Mouse (Mus musculus) midbrain, embryonic 16.5 days (tissue): ENCODE data around the gene Ldhal6b. TPM values are rescaled to one million over a fixed set of nuclear protein-coding genes. Genes with fewer than 3 reads are reported as not detected.
A peak's percentile ranks its signal among the peaks of the same experiment; 100 is the strongest.

Experiments
- ATAC-seq: fragments of 200-750 bp; cut with Nextera tagmentation; 2 replicates; pipeline ENCODE4 v1.8.0; 2017; ENCODE audit warnings: moderate TSS enrichment
- H3K27ac ChIP-seq: fragments of 300-500 bp; sonication (generic); 2 replicates; pipeline ENCODE4 v1.5.1; 2014; ENCODE audit warnings: mild to moderate bottlenecking, low read length, mixed read lengths
- H3K27me3 ChIP-seq: fragments of 300-500 bp; sonication (generic); 2 replicates; pipeline ENCODE4 v1.6.1; 2014; ENCODE audit warnings: low read depth, low read length, mixed read lengths; ENCODE audit not compliant: control insufficient read depth, insufficient read depth
- H3K36me3 ChIP-seq: fragments of 300-500 bp; sonication (generic); 2 replicates; pipeline ENCODE4 v1.6.1; 2014; ENCODE audit warnings: mild to moderate bottlenecking, low read length, moderate library complexity, mixed read lengths; ENCODE audit not compliant: control insufficient read depth, insufficient read depth
- H3K4me1 ChIP-seq: fragments of 300-500 bp; sonication (generic); 2 replicates; pipeline ENCODE4 v1.6.1; 2014; ENCODE audit warnings: mild to moderate bottlenecking, low read length, mixed read lengths; ENCODE audit not compliant: control insufficient read depth, insufficient read depth
- H3K4me2 ChIP-seq: fragments of 300-500 bp; sonication (generic); 2 replicates; pipeline ENCODE4 v1.6.1; 2014; ENCODE audit warnings: mild to moderate bottlenecking, low read length, mixed read lengths
- H3K4me3 ChIP-seq: fragments of 300-500 bp; sonication (generic); 2 replicates; pipeline ENCODE4 v1.5.1; 2014; ENCODE audit warnings: low read depth, mild to moderate bottlenecking, low read length, moderate library complexity, mixed read lengths
- H3K9ac ChIP-seq: fragments of 300-500 bp; sonication (generic); 2 replicates; pipeline ENCODE4 v1.6.1; 2014; ENCODE audit warnings: low read depth, low read length, mixed read lengths
- H3K9me3 ChIP-seq: fragments of 300-500 bp; sonication (generic); replicated peaks from 2 replicates; pipeline ENCODE4 v1.6.1; 2014; ENCODE audit warnings: mild to moderate bottlenecking, low read length, mixed read lengths; ENCODE audit not compliant: control insufficient read depth, poor library complexity, severe bottlenecking
- whole genome bisulfite sequencing: fragments of 180-500 bp; shearing (Covaris S2); extraction: QIAGEN DNeasy Blood & Tissue Kit; methylation state at CpG from one replicate; pipeline ENCODE4 v1.1.7; 2014; 5-methylcytosine and 5-hydroxymethylcytosine counted together
- polyA plus RNA-seq: library from polyadenylated mRNA; unstranded; fragments of >200 nt; fragmentation: Nextera tagmentation; extraction: Ambion mirVana; gene quantifications from 2 replicates; pipeline ENCODE4 v1.2.1, GENCODE M21; 2015

The Ldhal6b gene
- polyA plus RNA-seq, 1 experiment from 2014 or later: 0.25 TPM

DNA sequence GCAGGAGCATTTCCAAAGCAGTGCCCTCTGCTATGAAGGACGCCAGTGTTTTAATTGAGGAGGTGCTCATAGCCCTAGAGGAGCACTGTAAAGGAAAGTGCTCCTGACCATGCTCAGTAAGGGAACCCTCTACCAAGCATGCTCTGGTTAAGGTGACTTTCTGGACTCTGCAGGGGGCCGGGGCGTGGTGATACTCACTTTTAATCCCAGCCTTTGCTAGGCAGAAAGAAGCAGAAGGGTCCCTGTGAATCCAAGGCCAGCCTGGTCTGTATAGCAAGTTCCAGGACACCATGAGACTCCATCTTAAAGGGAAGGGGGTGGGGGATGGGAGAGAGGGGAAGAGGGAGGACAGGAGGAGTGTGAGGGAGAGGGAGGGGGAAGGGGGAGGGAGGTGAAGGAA, 30.2 kb downstream of the Ldhal6b start:
- H3K27ac ChIP-seq: no peak overlapping the region
- H3K36me3 ChIP-seq: no peaks in the 10 kb centered on the region
- WGBS: 75% methylated on average over 3 of the region's 3 CpGs
- H3K4me1 ChIP-seq: peaks cover 4% of the 10 kb centered on the region
- no peak overlapping the region for H3K4me2 ChIP-seq
- H3K27me3 ChIP-seq: no peaks in the 10 kb centered on the region
- no peak overlapping the region for H3K9ac ChIP-seq
- ATAC-seq: no peak
- H3K9me3 ChIP-seq: no peaks in the 10 kb centered on the region
- no peak overlapping the region for H3K4me3 ChIP-seq

- H3K4me2 ChIP-seq: no peak overlapping the region
Measured at GRCm38 (mm10) chr17:5386885-5387545, 31.6 kb downstream of the Ldhal6b start.

GRCm38 (mm10) chr17:5385694-5386093, 32.9 kb downstream of the Ldhal6b start:
- H3K4me2 ChIP-seq: no peak overlapping the region
- no peak for ATAC-seq
- no peaks in the 10 kb centered on the region for H3K36me3 ChIP-seq

More at GRCm38 (mm10) chr17:5386885-5387545, 31.6 kb downstream of the Ldhal6b start:
- WGBS: 81% methylated on average over 12 of the region's 12 CpGs
- Histone ChIP-seq H3K27me3 (no peaks in the 10 kb centered on the region), H3K9ac (no peak overlapping the region), H3K36me3 (no peaks in the 10 kb centered on the region), H3K9me3 (no peaks in the 10 kb centered on the region), H3K4me1 (peaks cover 4% of the 10 kb centered on the region), H3K27ac (no peak overlapping the region), H3K4me3 (no peak overlapping the region)
- no peak for ATAC-seq

GRCm38 (mm10) chr17:5377930-5378310, 40.6 kb downstream of the Ldhal6b start:
- no peaks in the 10 kb centered on the region for H3K9me3 ChIP-seq
- H3K27me3 ChIP-seq: no peaks in the 10 kb centered on the region
- WGBS: 33% methylated on average over 7 of the region's 7 CpGs
- H3K9ac ChIP-seq: no peak overlapping the region
- H3K4me2 ChIP-seq: no peak overlapping the region; the same call in 1 of the 2 replicates
- H3K4me3 ChIP-seq: no peak overlapping the region
- no peak overlapping the region for H3K27ac ChIP-seq
- peaks cover 13% of the 10 kb centered on the region for H3K4me1 ChIP-seq
- no peak for ATAC-seq
- no peaks in the 10 kb centered on the region for H3K36me3 ChIP-seq

More at GRCm38 (mm10) chr17:5385694-5386093, 32.9 kb downstream of the Ldhal6b start:
- 95% methylated on average over 1 of the region's 1 CpGs for WGBS
- Histone ChIP-seq H3K4me3 (no peak overlapping the region), H3K9me3 (no peaks in the 10 kb centered on the region), H3K27me3 (no peaks in the 10 kb centered on the region), H3K4me1 (peaks cover 4% of the 10 kb centered on the region), H3K27ac (no peak overlapping the region), H3K9ac (no peak overlapping the region)

GRCm38 (mm10) chr17:5377151-5377929, 41.2 kb downstream of the Ldhal6b start:
- WGBS: 13% methylated on average over 11 of the region's 11 CpGs
- Histone ChIP-seq H3K36me3 (no peaks in the 10 kb centered on the region), H3K27me3 (no peaks in the 10 kb centered on the region), H3K4me2 (peak overlapping the region; percentile 33), H3K4me1 (peaks cover 13% of the 10 kb centered on the region), H3K9me3 (no peaks in the 10 kb centered on the region), H3K27ac (peak overlapping the region; percentile 26), H3K9ac (no peak overlapping the region), H3K4me3 (no peak overlapping the region)
- ATAC-seq: peak; percentile 71; the same call in 1 of the 2 replicates

GRCm38 (mm10) chr17:5372951-5373350, 45.6 kb downstream of the Ldhal6b start:
- 73% methylated on average over 8 of the region's 8 CpGs for WGBS
- Histone ChIP-seq H3K36me3 (no peaks in the 10 kb centered on the region), H3K27ac (no peak overlapping the region), H3K9me3 (no peaks in the 10 kb centered on the region), H3K4me1 (peaks cover 13% of the 10 kb centered on the region), H3K27me3 (no peaks in the 10 kb centered on the region), H3K4me3 (no peak overlapping the region), H3K4me2 (no peak overlapping the region), H3K9ac (no peak overlapping the region)
- ATAC-seq: no peak

DNA sequence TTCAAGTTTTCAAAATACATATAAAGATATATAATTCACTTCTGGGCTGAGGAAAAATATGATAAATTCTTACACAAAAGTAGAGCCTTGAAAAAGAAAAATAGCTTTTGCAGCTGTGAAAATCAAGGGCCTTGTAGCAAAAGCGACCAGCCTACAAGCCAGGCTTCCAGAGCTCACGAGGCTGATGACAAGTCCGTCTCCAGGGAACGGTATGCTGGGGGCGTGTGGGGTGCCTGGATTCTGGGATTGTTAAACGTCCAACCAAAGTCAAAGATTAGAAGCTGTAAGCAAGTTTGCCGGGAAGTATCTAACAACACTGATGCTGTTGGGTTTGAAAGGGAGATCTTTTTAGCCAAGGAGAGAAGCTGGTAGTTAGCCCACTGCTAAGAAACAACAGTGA, 47.0 kb downstream of the Ldhal6b start:
- H3K9me3 ChIP-seq: no peaks in the 10 kb centered on the region
- WGBS: 58% methylated on average over 7 of the region's 7 CpGs
- no peaks in the 10 kb centered on the region for H3K27me3 ChIP-seq
- H3K4me1 ChIP-seq: no peaks in the 10 kb centered on the region
- H3K4me2 ChIP-seq: no peak overlapping the region
- ATAC-seq: no peak
- no peak overlapping the region for H3K9ac ChIP-seq
- no peak overlapping the region for H3K27ac ChIP-seq
- no peak overlapping the region for H3K4me3 ChIP-seq
- no peaks in the 10 kb centered on the region for H3K36me3 ChIP-seq

DNA sequence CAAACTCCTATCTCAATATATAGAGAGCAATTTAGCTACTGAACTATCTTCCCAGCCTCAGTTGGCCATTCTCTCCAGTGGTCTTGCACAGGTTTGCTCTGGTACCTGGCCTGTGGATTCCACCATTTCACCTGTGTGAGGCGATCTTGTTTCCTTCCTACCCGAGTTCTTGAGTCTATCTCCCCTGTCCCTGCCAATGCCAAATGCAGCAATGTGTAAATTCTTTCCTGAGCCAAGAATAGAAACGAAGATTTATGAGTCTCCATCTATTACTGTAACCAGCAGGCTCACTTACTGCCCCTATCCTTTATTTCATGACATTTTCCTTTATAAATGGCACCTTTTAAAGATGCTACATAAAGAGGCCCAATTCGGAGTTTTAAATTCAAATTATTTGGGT, 47.5 kb downstream of the Ldhal6b start:
- Histone ChIP-seq H3K4me1 (peaks cover under 1% of the 10 kb centered on the region; the same call in 1 of the 2 replicates), H3K36me3 (no peaks in the 10 kb centered on the region), H3K9ac (no peak overlapping the region), H3K27me3 (no peaks in the 10 kb centered on the region), H3K4me2 (no peak overlapping the region), H3K27ac (no peak overlapping the region), H3K9me3 (no peaks in the 10 kb centered on the region), H3K4me3 (no peak overlapping the region)
- no peak for ATAC-seq
- WGBS: 62% methylated on average over 4 of the region's 4 CpGs
